Mouse (Mus musculus) liver (tissue): ENCODE results near the gene Mpp5.
A peak's percentile ranks its signal among the peaks of the same experiment; 100 is the strongest.

Experiments used
- DNase-seq: peaks from one replicate; pipeline ENCODE4 v3.0.0-alpha.2; 2020; ENCODE audit warnings: mixed read lengths

Gene Mpp5

GRCm38 (mm10) chr12:78748557-78749377 is at the start of gene Mpp5:
Mpp5 (plus strand) TSS chr12:78748907.
- DNase-seq, result peak; percentile 97

- no peak for DNase-seq
These were observed 30.9 kb upstream of the Mpp5 start for GRCm38 (mm10) chr12:78717783-78718182.

- no peak for DNase-seq
These were observed 21.0 kb upstream of the Mpp5 start for GRCm38 (mm10) chr12:78727723-78728122.

GRCm38 (mm10) chr12:78739633-78740032 is 9.1 kb upstream of the Mpp5 start:
- no peak for DNase-seq

GRCm38 (mm10) chr12:78740289-78740688 is 8.4 kb upstream of the Mpp5 start:
- DNase-seq, result no peak

- no peak for DNase-seq
These were observed 2.5 kb upstream of the Mpp5 start for GRCm38 (mm10) chr12:78746226-78746625.

- DNase-seq, result no peak
These were observed 1.3 kb upstream of the Mpp5 start for GRCm38 (mm10) chr12:78747406-78747805.

GRCm38 (mm10) chr12:78748113-78748512 is 594 bp upstream of the Mpp5 start:
- DNase-seq, result peak; percentile 52

- DNase-seq, result peak; percentile 68
These were observed 683 bp downstream of the Mpp5 start for GRCm38 (mm10) chr12:78749378-78749801.

GRCm38 (mm10) chr12:78761979-78762378 is 13.3 kb downstream of the Mpp5 start:
- DNase-seq, result no peak

- DNase-seq, result no peak
These were observed 20.5 kb downstream of the Mpp5 start for GRCm38 (mm10) chr12:78769031-78769713.

- DNase-seq, result no peak
These were observed 24.5 kb downstream of the Mpp5 start for GRCm38 (mm10) chr12:78773211-78773610.

- DNase-seq, result no peak
These were observed 29.2 kb downstream of the Mpp5 start for GRCm38 (mm10) chr12:78777916-78778315.

- no peak for DNase-seq
These were observed 29.8 kb downstream of the Mpp5 start for GRCm38 (mm10) chr12:78778423-78779067.

GRCm38 (mm10) chr12:78788266-78788873 is 39.7 kb downstream of the Mpp5 start:
- DNase-seq, result peak; percentile 32

- no peak for DNase-seq
These were observed 42.1 kb downstream of the Mpp5 start for GRCm38 (mm10) chr12:78790791-78791190.

GRCm38 (mm10) chr12:78794236-78794635 is 45.5 kb downstream of the Mpp5 start:
- no peak for DNase-seq

GRCm38 (mm10) chr12:78800036-78800435 is 51.3 kb downstream of the Mpp5 start:
- DNase-seq, result no peak

GRCm38 (mm10) chr12:78801836-78802235 is 53.1 kb downstream of the Mpp5 start:
- DNase-seq, result no peak

- no peak for DNase-seq
These were observed 65.7 kb downstream of the Mpp5 start for GRCm38 (mm10) chr12:78814437-78814836.

- DNase-seq, result no peak
These were observed 85.8 kb downstream of the Mpp5 start for GRCm38 (mm10) chr12:78834496-78834895.

- DNase-seq, result no peak
These were observed 91.2 kb downstream of the Mpp5 start for GRCm38 (mm10) chr12:78839906-78840305.

GRCm38 (mm10) chr12:78842429-78842828 is 93.7 kb downstream of the Mpp5 start:
- DNase-seq, result no peak
